Mouse (Mus musculus): Measurements from ENCODE around the gene Tspyl3.

DNA sequence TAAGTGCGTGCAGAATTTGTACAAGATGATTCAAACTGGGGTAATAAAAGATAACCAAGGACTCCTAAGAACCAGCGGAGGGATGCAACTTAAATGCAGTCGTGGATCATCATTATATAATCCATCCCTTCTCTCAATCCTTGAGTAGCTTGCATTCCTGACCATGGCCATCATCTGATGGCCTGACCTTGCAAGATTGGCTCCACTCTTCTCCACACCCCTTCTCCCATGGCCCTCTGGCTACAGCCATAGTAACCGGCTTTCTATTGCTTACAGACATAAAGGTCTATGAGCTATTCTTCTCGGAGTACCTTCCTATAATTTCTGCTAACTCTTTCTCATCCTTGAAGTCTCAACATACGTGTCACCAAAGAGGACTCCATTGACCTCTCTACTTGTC lies 16.9 kb upstream of the Tspyl3 start:
- TF ChIP-seq CTCF (conservative IDR thresholded peaks at IDR 0.05; ENCODE audit: low read length): no peak
- TF ChIP-seq POU5F1 (IDR thresholded peaks at IDR 0.05; ENCODE audit: borderline replicate concordance, low read length): no peak

Measured in E14TG2a.4 (cell line).